Mouse (Mus musculus): ENCODE results near the gene Fgb. TPM values are rescaled to one million over a fixed set of nuclear protein-coding genes. Genes with fewer than 3 reads are reported as not detected.
A peak's percentile ranks its signal among the peaks of the same experiment; 100 is the strongest.

Fgb gene
- total and polyA plus RNA-seq, 3 experiments = 0.11 TPM; not detected in 2

DNA sequence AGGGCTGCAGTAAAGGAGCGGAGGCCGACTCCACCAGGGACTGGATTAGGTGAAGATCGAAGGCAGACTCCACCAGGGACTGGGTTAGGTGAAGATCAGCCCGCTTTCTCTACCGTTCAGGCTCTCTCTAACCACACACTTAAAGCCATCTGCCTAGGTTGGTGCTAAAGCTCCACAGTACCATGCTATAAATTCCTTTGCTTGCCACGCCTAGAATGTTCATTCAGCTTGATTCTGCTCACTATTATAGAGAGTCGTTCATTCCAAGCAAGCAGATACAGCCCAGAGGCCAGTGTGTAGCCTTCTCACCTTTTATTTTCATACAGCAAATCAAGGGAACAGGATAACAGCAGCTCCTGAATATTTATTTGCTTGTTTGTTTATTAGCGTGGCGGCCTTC, 49.7 kb downstream of the Fgb start:
- H3K36me3 ChIP-seq (replicated peaks) = no peaks in the 10 kb centered on the region
- H3K4me1 ChIP-seq (ENCODE audit: insufficient read depth, low read depth, low read length) = no peaks in the 10 kb centered on the region
- TF ChIP-seq GATA2 (IDR thresholded peaks at IDR 0.05; ENCODE audit: borderline replicate concordance, low read depth, low read length) (no peak), GATA1 (IDR thresholded peaks at IDR 0.05; ENCODE audit: borderline replicate concordance, low read length) (no peak), CTCF (IDR thresholded peaks at IDR 0.05; ENCODE audit: low read depth, low read length) (no peak), POLR2AphosphoS5 (IDR thresholded peaks at IDR 0.05; ENCODE audit: insufficient replicate concordance, low read depth, low read length) (no peak), TAL1 (conservative IDR thresholded peaks at IDR 0.05; ENCODE audit: low read depth, low read length) (no peak)
- H3K9me3 ChIP-seq (replicated peaks) = peaks cover 4% of the 10 kb centered on the region; the same call in 1 of the 2 replicates
- DNase-seq (ENCODE audit: low spot score) (no peak), ATAC-seq (ENCODE audit: extremely low read depth, insufficient number of reproducible peaks, low FRiP score, poor library complexity, severe bottlenecking) (no peak)
- H3K27me3 ChIP-seq (ENCODE audit: insufficient read depth, low read length) = 0 out of 2 replicates have a peak, but pooled peaks cover 4% of the 10 kb centered on the region
- H3K4me3 ChIP-seq (ENCODE audit: low read depth, low read length) = no peak overlapping the region

DNA sequence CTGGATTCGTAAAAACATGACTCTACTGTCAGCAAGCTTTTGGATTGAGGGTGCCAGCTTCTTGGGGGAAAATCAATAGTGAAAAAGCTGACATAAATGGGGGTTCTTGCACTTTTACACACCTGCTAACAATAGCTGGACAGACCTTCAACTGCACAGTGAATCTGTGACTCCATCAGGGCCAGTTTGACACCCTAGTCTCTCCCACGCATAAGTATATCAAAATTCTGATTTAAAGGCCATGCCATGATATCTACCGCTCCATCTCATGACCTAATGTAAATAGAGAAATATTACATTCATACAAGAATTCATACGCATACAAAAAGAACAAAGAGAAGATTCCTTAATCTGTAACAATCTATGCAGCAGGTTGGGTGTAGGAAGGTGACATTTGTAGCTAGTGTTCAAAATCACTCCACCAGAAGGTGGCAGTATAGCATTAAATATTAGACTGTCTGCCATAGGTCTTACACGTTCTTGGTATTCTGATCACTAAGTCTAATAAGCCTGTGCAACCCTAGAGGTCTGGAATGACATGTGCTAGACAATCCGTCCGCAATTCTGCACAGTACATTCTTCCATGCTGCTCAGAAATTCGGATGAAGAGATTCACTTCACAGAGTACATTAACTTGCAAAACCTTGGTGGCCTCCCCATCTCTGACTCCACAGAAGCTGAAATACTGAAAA, 50.7 kb downstream of the Fgb start:
- DNase-seq (ENCODE audit: low spot score) (peak; percentile 5), ATAC-seq (ENCODE audit: extremely low read depth, insufficient number of reproducible peaks, low FRiP score, poor library complexity, severe bottlenecking) (peak; percentile 54; the same call in 1 of the 2 replicates)
- H3K4me1 ChIP-seq (ENCODE audit: insufficient read depth, low read depth, low read length) = no peaks in the 10 kb centered on the region
- no peak overlapping the region for H3K4me3 ChIP-seq (ENCODE audit: low read depth, low read length)
- TF ChIP-seq GATA1 (IDR thresholded peaks at IDR 0.05; ENCODE audit: borderline replicate concordance, low read length) (no peak), GATA2 (IDR thresholded peaks at IDR 0.05; ENCODE audit: borderline replicate concordance, low read depth, low read length) (no peak), TAL1 (conservative IDR thresholded peaks at IDR 0.05; ENCODE audit: low read depth, low read length) (no peak), CTCF (IDR thresholded peaks at IDR 0.05; ENCODE audit: low read depth, low read length) (no peak), POLR2AphosphoS5 (IDR thresholded peaks at IDR 0.05; ENCODE audit: insufficient replicate concordance, low read depth, low read length) (no peak)
- 0 out of 2 replicates have a peak, but pooled peaks cover 4% of the 10 kb centered on the region for H3K27me3 ChIP-seq (ENCODE audit: insufficient read depth, low read length)
- peaks cover 4% of the 10 kb centered on the region; the same call in 1 of the 2 replicates for H3K9me3 ChIP-seq (replicated peaks)
- no peaks in the 10 kb centered on the region for H3K36me3 ChIP-seq (replicated peaks)

DNA sequence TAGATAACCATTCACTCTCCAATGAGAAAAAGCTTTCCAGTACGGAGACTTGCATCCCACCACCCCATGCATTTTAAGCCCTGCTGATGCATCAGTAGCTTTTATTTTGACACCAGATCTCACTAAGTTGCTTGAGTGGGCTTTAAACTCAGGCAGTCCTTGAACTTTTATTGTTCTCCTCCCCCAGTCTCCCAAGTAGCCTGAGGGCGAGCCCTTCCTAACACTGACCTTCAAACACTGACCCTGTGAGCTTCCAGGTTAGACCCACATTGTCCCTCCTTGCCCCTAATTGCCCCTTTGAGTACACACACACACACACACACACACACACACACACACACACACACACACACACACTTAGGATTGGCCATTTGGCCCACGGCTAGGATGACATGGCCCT, 53.0 kb downstream of the Fgb start:
- ATAC-seq (ENCODE audit: extremely low read depth, insufficient number of reproducible peaks, low FRiP score, poor library complexity, severe bottlenecking) (no peak), DNase-seq (ENCODE audit: low spot score) (no peak)
- Histone ChIP-seq H3K4me3 (ENCODE audit: low read depth, low read length) (no peak overlapping the region), H3K27me3 (ENCODE audit: insufficient read depth, low read length) (peaks cover 7% of the 10 kb centered on the region; the same call in 1 of the 2 replicates), H3K4me1 (ENCODE audit: insufficient read depth, low read depth, low read length) (no peaks in the 10 kb centered on the region), H3K36me3 (replicated peaks) (no peaks in the 10 kb centered on the region), H3K9me3 (replicated peaks) (peaks cover 4% of the 10 kb centered on the region; the same call in 1 of the 2 replicates)
- TF ChIP-seq POLR2AphosphoS5 (IDR thresholded peaks at IDR 0.05; ENCODE audit: insufficient replicate concordance, low read depth, low read length) = no peak
- TF ChIP-seq GATA1 (IDR thresholded peaks at IDR 0.05; ENCODE audit: borderline replicate concordance, low read length) = no peak
- TF ChIP-seq CTCF (IDR thresholded peaks at IDR 0.05; ENCODE audit: low read depth, low read length) = no peak
- no peak for TF ChIP-seq TAL1 (conservative IDR thresholded peaks at IDR 0.05; ENCODE audit: low read depth, low read length)
- TF ChIP-seq GATA2 (IDR thresholded peaks at IDR 0.05; ENCODE audit: borderline replicate concordance, low read depth, low read length) = no peak

DNA sequence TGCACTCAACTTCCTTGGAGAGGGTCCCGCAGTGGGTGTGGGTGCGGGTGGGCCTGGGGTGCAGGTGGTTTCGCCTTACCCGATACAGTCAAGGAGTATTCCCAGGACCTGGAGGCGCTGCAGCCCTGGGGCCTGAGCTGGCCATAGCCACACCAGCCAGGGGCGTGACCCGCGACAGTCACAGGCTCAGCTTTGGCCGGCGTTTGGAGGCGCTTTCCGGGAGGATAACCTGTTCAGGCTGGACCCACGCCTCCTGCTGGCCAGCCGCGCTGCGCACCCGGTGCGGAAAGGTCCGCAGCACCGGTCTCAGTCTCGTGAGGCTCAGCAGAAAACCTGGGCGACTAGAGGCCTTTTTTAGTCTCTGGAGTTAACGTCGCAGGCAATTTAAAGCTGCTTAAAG, 54.3 kb downstream of the Fgb start:
- H3K4me1 ChIP-seq (ENCODE audit: insufficient read depth, low read depth, low read length) = no peaks in the 10 kb centered on the region

DNA sequence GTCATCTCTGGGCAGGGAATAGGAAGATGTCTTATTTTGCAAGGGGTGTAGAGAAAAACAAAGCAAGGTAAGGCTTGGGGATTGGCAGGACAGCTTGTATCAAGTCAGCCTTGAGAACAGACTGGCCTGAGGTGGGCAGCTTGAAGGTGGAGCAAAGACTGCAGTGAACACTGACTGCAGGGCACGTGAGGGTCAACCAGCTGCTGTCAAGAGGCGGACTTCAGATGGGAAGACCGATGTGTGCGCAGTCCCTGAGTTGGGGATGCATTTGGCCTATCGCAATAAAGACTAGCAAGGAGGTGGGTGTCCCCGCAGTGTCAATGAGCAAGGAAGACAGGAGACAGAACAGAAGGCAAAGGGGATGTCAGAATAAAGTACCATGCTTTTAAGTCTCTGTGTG, 56.7 kb downstream of the Fgb start:
- ATAC-seq (ENCODE audit: extremely low read depth, insufficient number of reproducible peaks, low FRiP score, poor library complexity, severe bottlenecking) = no peak
- no peaks in the 10 kb centered on the region for H3K9me3 ChIP-seq (replicated peaks)

More for the DNA sequence above, 54.3 kb downstream of the Fgb start:
- no peak overlapping the region for H3K4me3 ChIP-seq (ENCODE audit: low read depth, low read length)
- no peak for ATAC-seq (ENCODE audit: extremely low read depth, insufficient number of reproducible peaks, low FRiP score, poor library complexity, severe bottlenecking)
- DNase-seq (ENCODE audit: low spot score) = no peak
- no peak for TF ChIP-seq CTCF (IDR thresholded peaks at IDR 0.05; ENCODE audit: low read depth, low read length)
- no peak for TF ChIP-seq POLR2AphosphoS5 (IDR thresholded peaks at IDR 0.05; ENCODE audit: insufficient replicate concordance, low read depth, low read length)
- no peak for TF ChIP-seq GATA2 (IDR thresholded peaks at IDR 0.05; ENCODE audit: borderline replicate concordance, low read depth, low read length)
- no peak for TF ChIP-seq GATA1 (IDR thresholded peaks at IDR 0.05; ENCODE audit: borderline replicate concordance, low read length)
- TF ChIP-seq TAL1 (conservative IDR thresholded peaks at IDR 0.05; ENCODE audit: low read depth, low read length) = no peak
- H3K36me3 ChIP-seq (replicated peaks) = no peaks in the 10 kb centered on the region
- peaks cover 7% of the 10 kb centered on the region; the same call in 1 of the 2 replicates for H3K27me3 ChIP-seq (ENCODE audit: insufficient read depth, low read length)
- peaks cover 4% of the 10 kb centered on the region; the same call in 1 of the 2 replicates for H3K9me3 ChIP-seq (replicated peaks)

DNA sequence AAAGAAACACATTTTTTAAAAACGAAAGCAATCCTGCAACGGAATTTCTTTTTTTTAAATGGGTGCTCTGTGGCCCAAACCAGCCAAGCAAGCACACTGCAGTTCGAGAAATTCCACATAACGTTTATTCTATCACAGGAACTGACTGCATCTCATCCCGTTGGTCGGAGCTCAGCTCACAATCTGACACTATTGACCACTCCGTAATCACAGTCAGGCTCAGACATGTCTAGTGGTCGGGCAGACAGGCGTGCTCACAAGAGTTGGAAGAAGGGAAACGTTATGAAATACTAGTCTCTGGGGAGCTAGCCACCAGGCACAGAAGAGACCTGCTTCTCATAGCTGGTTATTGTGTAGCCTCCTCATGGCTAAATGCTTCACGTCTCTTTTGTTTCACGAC, 57.7 kb downstream of the Fgb start:
- Histone ChIP-seq H3K4me1 (ENCODE audit: insufficient read depth, low read depth, low read length) (no peaks in the 10 kb centered on the region), H3K4me3 (ENCODE audit: low read depth, low read length) (no peak overlapping the region), H3K9me3 (replicated peaks) (no peaks in the 10 kb centered on the region), H3K36me3 (replicated peaks) (no peaks in the 10 kb centered on the region), H3K27me3 (ENCODE audit: insufficient read depth, low read length) (peaks cover 13% of the 10 kb centered on the region; the same call in 1 of the 2 replicates)
- DNase-seq (ENCODE audit: low spot score) = no peak
- ATAC-seq (ENCODE audit: extremely low read depth, insufficient number of reproducible peaks, low FRiP score, poor library complexity, severe bottlenecking) = no peak
- TF ChIP-seq TAL1 (conservative IDR thresholded peaks at IDR 0.05; ENCODE audit: low read depth, low read length) = no peak
- TF ChIP-seq CTCF (IDR thresholded peaks at IDR 0.05; ENCODE audit: low read depth, low read length) = no peak
- TF ChIP-seq GATA1 (IDR thresholded peaks at IDR 0.05; ENCODE audit: borderline replicate concordance, low read length) = no peak
- no peak for TF ChIP-seq POLR2AphosphoS5 (IDR thresholded peaks at IDR 0.05; ENCODE audit: insufficient replicate concordance, low read depth, low read length)
- TF ChIP-seq GATA2 (IDR thresholded peaks at IDR 0.05; ENCODE audit: borderline replicate concordance, low read depth, low read length) = no peak

More for the DNA sequence above, 56.7 kb downstream of the Fgb start:
- TF ChIP-seq POLR2AphosphoS5 (IDR thresholded peaks at IDR 0.05; ENCODE audit: insufficient replicate concordance, low read depth, low read length) = no peak
- TF ChIP-seq GATA1 (IDR thresholded peaks at IDR 0.05; ENCODE audit: borderline replicate concordance, low read length) = no peak
- TF ChIP-seq CTCF (IDR thresholded peaks at IDR 0.05; ENCODE audit: low read depth, low read length) = no peak
- no peak for TF ChIP-seq GATA2 (IDR thresholded peaks at IDR 0.05; ENCODE audit: borderline replicate concordance, low read depth, low read length)
- TF ChIP-seq TAL1 (conservative IDR thresholded peaks at IDR 0.05; ENCODE audit: low read depth, low read length) = no peak
- no peak overlapping the region for H3K4me3 ChIP-seq (ENCODE audit: low read depth, low read length)
- no peak for DNase-seq (ENCODE audit: low spot score)
- H3K36me3 ChIP-seq (replicated peaks) = no peaks in the 10 kb centered on the region
- H3K27me3 ChIP-seq (ENCODE audit: insufficient read depth, low read length) = peaks cover 13% of the 10 kb centered on the region; the same call in 1 of the 2 replicates
- H3K4me1 ChIP-seq (ENCODE audit: insufficient read depth, low read depth, low read length) = no peaks in the 10 kb centered on the region

Other genes starting within 250 kb of the Fgb start
- gene Rbm46, start 173.4 kb downstream of the Fgb start, total RNA-seq (2014; fragmentation: Nextera tagmentation) = not detected in 2 replicates
- gene Rbm46, start 173.4 kb downstream of the Fgb start, total RNA-seq (2017) = 0.05 TPM in 1 of 2 replicates, not detected in the other
- not detected in 2 replicates for gene Rbm46, start 173.4 kb downstream of the Fgb start, polyA plus RNA-seq (2012)
- not detected in 2 replicates for gene Lrat, start 145.9 kb downstream of the Fgb start, total RNA-seq (2014; fragmentation: Nextera tagmentation)
- under 0.01 and 0.27 TPM in 2 replicates for gene Lrat, start 145.9 kb downstream of the Fgb start, total RNA-seq (2017)
- not detected in 2 replicates for gene Lrat, start 145.9 kb downstream of the Fgb start, polyA plus RNA-seq (2012)
- gene Fgg, start 42.1 kb downstream of the Fgb start, total RNA-seq (2014; fragmentation: Nextera tagmentation) = not detected in 2 replicates
- 0.06 and 0.11 TPM in 2 replicates for gene Fgg, start 42.1 kb downstream of the Fgb start, total RNA-seq (2017)
- not detected in 2 replicates for gene Fgg, start 42.1 kb downstream of the Fgb start, polyA plus RNA-seq (2012)
- not detected in 2 replicates for gene Fga, start 23.8 kb downstream of the Fgb start, total RNA-seq (2014; fragmentation: Nextera tagmentation)
- gene Fga, start 23.8 kb downstream of the Fgb start, total RNA-seq (2017) = 0.05 and 0.17 TPM in 2 replicates
- gene Fga, start 23.8 kb downstream of the Fgb start, polyA plus RNA-seq (2012) = not detected in 2 replicates
- 83.2 and 99.5 TPM in 2 replicates for gene Plrg1, start 5.7 kb upstream of the Fgb start, total RNA-seq (2014; fragmentation: Nextera tagmentation)
- 121 and 122 TPM in 2 replicates for gene Plrg1, start 5.7 kb upstream of the Fgb start, total RNA-seq (2017)
- gene Plrg1, start 5.7 kb upstream of the Fgb start, polyA plus RNA-seq (2012) = 6.6 and 6.7 TPM in 2 replicates
- not detected in 2 replicates for gene Dchs2, start 78.1 kb upstream of the Fgb start, total RNA-seq (2014; fragmentation: Nextera tagmentation)
- 0.05 and 0.06 TPM in 2 replicates for gene Dchs2, start 78.1 kb upstream of the Fgb start, total RNA-seq (2017)
- not detected in 2 replicates for gene Dchs2, start 78.1 kb upstream of the Fgb start, polyA plus RNA-seq (2012)

Data from G1E (cell line).